Mouse (Mus musculus) left cerebral cortex, postnatal 4 days (tissue): ENCODE data around the gene Celf1. TPM values are rescaled to one million over a fixed set of nuclear protein-coding genes. Genes with fewer than 3 reads are reported as not detected.
"Not testable (repeated sequence)": the region's sequence is repeated elsewhere in the genome, so short reads cannot be mapped to it uniquely, and the experiment has no call there.

Experiments
- DNase-seq: peaks from one replicate; pipeline ENCODE4 v3.0.0-alpha.2; 2022
- intact Hi-C: fragments of 180-260 bp; cut with DNase I; formaldehyde crosslinking; loops from one replicate; pipeline ENCODE4 v1.15.1; 2025
- total RNA-seq, 2 experiments: library from RNA; stranded (reverse); gene quantifications; 2 replicates each; pipeline ENCODE4 v1.2.3; 2021

Celf1 gene
- total RNA-seq, 2 experiments from 2014 or later = 133 to 142 TPM

- peak; percentile 20 for DNase-seq
- intact Hi-C loops = loop anchor here (10.0 kb wide), 1 partner anchor 153 kb away; no protein-coding TSS in a partner anchor
These were observed 78.0 kb downstream of the Celf1 start for GRCm38 (mm10) chr2:91018061-91018788.

- no peak for DNase-seq
- intact Hi-C loops = loop anchor here (10.0 kb wide), 1 partner anchor 155 kb away; no protein-coding TSS in a partner anchor
These were observed 79.7 kb downstream of the Celf1 start for GRCm38 (mm10) chr2:91019911-91020310.

- intact Hi-C loops, DNase-seq: not testable (repeated sequence)
These were observed 82.1 kb downstream of the Celf1 start for GRCm38 (mm10) chr2:91022266-91022665.

GRCm38 (mm10) chr2:91023131-91023530 lies 82.9 kb downstream of the Celf1 start:
- no peak for DNase-seq
- intact Hi-C loops = no loop called here

- intact Hi-C loops = no loop called here
- no peak for DNase-seq
These were observed 83.8 kb downstream of the Celf1 start for GRCm38 (mm10) chr2:91023956-91024355.

- intact Hi-C loops = no loop called here
- DNase-seq = no peak
These were observed 84.9 kb downstream of the Celf1 start for GRCm38 (mm10) chr2:91025081-91025516.

GRCm38 (mm10) chr2:91026491-91026890 lies 86.3 kb downstream of the Celf1 start:
- no peak for DNase-seq
- intact Hi-C loops = no loop called here

GRCm38 (mm10) chr2:91027391-91028214 lies 87.4 kb downstream of the Celf1 start:
- no peak for DNase-seq
- intact Hi-C loops = no loop called here

GRCm38 (mm10) chr2:91031216-91031615 lies 91.0 kb downstream of the Celf1 start:
- no peak for DNase-seq
- intact Hi-C loops = no loop called here

GRCm38 (mm10) chr2:91033000-91033399 lies 92.8 kb downstream of the Celf1 start:
- intact Hi-C loops = no loop called here
- no peak for DNase-seq

GRCm38 (mm10) chr2:91035385-91035784 lies 95.2 kb downstream of the Celf1 start, which contains the start of gene Rapsn:
Gene Rapsn (plus strand): TSS chr2:91035620.
- intact Hi-C loops = no loop called here
- no peak for DNase-seq

GRCm38 (mm10) chr2:91041786-91042185 lies 101.6 kb downstream of the Celf1 start:
- intact Hi-C loops = no loop called here
- DNase-seq = no peak

- DNase-seq = no peak
- intact Hi-C loops = no loop called here
These were observed 102.6 kb downstream of the Celf1 start for GRCm38 (mm10) chr2:91042651-91043398.

- intact Hi-C loops = no loop called here
- DNase-seq = no peak
These were observed 104.5 kb downstream of the Celf1 start for GRCm38 (mm10) chr2:91044727-91045126.

- DNase-seq, intact Hi-C loops: not testable (repeated sequence)
These were observed 105.6 kb downstream of the Celf1 start for GRCm38 (mm10) chr2:91045805-91046204.

- no peak for DNase-seq
- intact Hi-C loops = no loop called here
These were observed 107.2 kb downstream of the Celf1 start for GRCm38 (mm10) chr2:91047359-91047758.

GRCm38 (mm10) chr2:91051917-91052316 lies 111.7 kb downstream of the Celf1 start:
- intact Hi-C loops = no loop called here
- no peak for DNase-seq

- intact Hi-C loops = no loop called here
- DNase-seq = no peak
These were observed 112.6 kb downstream of the Celf1 start for GRCm38 (mm10) chr2:91052752-91053151.

GRCm38 (mm10) chr2:91053181-91053933 lies 113.2 kb downstream of the Celf1 start:
- intact Hi-C loops = no loop called here
- DNase-seq = no peak

GRCm38 (mm10) chr2:91053934-91054382 lies 113.8 kb downstream of the Celf1 start, which contains the start of gene Psmc3:
Gene Psmc3 (plus strand): TSS chr2:91054009.
- peak; percentile 98 for DNase-seq
- intact Hi-C loops = no loop called here
